Mouse (Mus musculus) cerebral cortex, adult 2 months (tissue): ENCODE results near the gene Dtnb.

Experiments used
- WGBS: fragments of 180-500 bp; shearing (Covaris S2); methylation state at CpG from one replicate; pipeline ENCODE4 v1.1.7; 2018; 5-methylcytosine and 5-hydroxymethylcytosine counted together

The Dtnb gene

GRCm38 (mm10) chr12:3776015-3776414 lies 203.8 kb downstream of the Dtnb start:
- 96% methylated on average over 2 of the region's 2 CpGs for WGBS

GRCm38 (mm10) chr12:3777682-3778081 lies 205.5 kb downstream of the Dtnb start:
- 90% methylated on average over 5 of the region's 5 CpGs for WGBS

- 79% methylated on average over 6 of the region's 6 CpGs for WGBS
These were observed 206.1 kb downstream of the Dtnb start for GRCm38 (mm10) chr12:3778286-3778685.

DNA sequence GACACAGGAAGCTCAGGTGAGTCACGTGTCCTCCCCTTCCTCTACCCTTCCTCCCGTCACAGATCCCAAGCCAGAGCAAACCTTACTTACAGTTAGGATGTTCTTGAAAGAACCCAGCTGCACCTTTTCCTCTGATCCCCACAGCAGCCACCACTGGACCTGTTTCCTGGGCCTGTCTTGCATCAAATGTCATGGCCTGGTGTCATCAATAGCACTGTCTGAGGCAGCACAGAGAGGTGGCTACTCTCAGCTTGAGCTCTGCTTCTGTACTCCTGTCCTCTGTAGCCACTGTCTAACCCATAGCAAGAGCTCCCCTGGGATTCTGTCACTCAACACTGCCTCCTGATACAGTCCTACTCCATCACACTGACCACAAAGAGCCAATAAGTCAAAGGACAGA lies 207.5 kb downstream of the Dtnb start:
- 82% methylated on average over 2 of the region's 2 CpGs for WGBS

DNA sequence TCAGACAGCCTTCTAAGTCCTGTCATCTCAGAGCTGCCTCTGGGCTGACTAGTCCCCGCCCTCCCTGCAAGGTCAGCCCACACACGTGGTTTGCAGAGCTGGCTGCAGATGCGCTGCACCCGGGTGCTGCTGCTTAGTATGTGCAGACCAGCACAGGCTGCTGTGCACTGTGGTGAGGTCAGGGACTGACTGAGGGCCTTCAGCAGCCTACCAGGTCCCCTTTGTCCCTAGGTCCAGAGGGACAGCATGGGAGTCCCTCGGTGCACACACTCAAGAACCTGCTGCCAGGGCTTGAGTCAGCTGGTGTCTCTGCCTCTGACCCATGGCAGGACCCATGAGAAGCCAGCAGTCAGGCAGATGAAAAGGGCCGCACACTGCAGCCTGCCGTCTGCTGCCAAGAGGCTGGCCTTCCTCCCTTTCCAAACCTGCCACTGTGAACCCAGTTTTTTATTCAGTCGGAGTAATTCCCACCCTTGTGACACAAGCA lies 208.3 kb downstream of the Dtnb start:
- WGBS, result 25% methylated on average over 8 of the region's 8 CpGs

GRCm38 (mm10) chr12:3780931-3781471 lies 208.8 kb downstream of the Dtnb start:
- WGBS, result 28% methylated on average over 7 of the region's 7 CpGs

GRCm38 (mm10) chr12:3781482-3781881 lies 209.3 kb downstream of the Dtnb start:
- whole genome bisulfite sequencing, result 22% methylated on average over 8 of the region's 8 CpGs

DNA sequence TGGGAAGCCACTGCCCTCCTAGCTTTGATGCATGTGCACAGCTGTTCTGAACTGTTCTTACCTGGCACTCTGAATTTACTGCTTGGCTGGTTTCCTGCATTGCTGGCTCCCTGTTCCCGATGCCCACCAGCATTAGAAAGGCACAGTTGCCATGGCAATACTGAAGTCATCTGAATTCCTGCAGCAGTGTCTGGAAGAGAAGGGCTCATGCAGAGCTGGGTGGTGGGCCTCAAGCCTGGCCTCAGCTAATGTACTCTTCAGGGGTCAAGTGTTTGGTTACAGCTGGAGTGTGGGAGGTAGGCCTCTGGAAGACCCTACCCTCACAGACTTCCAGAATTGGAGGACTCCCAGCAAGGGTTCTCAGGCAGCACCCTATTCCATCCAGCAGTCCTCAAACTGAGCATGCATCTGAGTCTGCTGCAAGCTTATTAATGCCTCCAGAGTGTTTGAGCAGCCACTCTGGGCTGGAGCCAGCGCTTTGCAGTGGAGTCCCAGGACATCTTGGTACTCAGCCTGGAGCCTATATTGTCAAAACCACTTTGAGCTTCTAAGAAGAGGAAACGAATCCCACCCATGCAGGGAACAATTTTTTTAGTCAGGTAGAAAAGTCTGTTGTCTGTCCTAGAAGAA lies 211.1 kb downstream of the Dtnb start:
- 41% methylated on average over 3 of the region's 3 CpGs for WGBS

- WGBS, result 75% methylated on average over 2 of the region's 2 CpGs
These were observed 212.1 kb downstream of the Dtnb start for GRCm38 (mm10) chr12:3784258-3784657.

DNA sequence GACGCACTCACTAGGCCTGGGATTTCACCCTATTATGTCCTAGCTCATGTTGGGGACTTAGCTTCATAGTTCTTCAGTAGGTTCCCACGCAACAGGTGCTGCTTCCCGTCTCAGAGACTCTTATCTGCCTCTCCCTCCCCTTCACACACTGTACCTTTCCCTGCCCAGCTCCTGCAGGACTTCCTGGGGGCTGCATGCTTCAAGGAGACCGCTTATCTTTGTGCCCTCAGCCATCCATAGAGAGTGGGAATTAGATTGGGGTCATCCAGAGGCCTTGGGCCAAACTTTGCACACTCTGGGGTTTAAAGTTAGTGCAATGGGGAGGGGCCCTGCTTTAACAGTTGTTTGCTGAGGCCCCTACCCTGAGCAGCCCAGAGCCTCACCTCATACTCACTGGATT lies 212.5 kb downstream of the Dtnb start:
- 85% methylated on average over 4 of the region's 4 CpGs for WGBS

DNA sequence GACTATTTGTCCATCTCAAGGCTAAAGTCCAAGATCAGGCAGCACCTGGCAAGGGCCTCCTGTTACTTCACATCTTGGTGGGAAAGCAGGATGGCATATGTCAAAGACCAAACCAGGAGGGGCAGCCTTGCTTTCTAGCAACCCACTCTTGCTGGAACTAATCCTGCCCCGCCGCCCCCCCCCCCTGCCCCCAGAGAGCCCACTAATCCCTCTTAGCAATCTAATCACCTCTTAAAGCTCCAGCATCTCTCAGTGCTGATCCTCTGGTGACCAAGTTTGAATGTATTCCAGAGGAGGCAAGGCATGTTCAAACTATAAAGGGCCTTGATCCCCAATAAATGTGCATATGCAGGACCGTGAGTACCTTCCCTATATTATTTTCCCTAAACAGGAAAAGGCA lies 214.9 kb downstream of the Dtnb start:
- WGBS, result 52% methylated on average over 3 of the region's 3 CpGs

GRCm38 (mm10) chr12:3787541-3787940 lies 215.4 kb downstream of the Dtnb start:
- 65% methylated on average over 1 of the region's 1 CpGs for WGBS

DNA sequence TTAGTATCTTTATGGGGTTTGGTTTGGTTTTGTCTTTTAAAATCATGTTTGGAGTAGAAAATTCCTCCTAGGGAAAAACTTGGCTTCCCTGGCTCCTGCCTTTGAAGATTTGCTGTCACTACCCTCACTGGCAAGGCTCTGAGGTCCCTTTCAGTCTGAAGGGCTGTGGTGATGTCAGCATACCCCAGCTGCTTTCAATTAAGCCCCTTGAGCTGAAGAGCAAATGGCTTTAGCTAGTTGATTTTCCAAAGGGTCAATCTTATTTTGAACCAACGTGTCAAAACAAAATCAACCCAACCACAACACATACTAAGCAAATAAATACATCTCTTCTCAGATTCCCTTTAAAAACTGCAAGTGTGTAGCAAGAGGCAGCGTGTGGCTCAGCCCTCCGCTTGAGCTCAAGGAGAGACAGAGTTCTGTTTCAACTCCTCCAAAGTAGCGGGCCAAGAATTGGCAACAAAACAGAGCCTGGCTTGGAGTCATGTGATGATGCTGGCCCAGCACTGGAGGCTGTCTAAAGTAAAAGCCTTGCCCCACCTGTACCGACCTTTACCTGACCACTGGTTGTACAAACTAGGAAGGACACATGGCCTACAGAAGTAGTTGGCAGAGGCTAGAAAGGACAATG lies 216.4 kb downstream of the Dtnb start:
- 28% methylated on average over 5 of the region's 5 CpGs for WGBS

GRCm38 (mm10) chr12:3789626-3790185 lies 217.5 kb downstream of the Dtnb start:
- WGBS, result 72% methylated on average over 5 of the region's 5 CpGs

DNA sequence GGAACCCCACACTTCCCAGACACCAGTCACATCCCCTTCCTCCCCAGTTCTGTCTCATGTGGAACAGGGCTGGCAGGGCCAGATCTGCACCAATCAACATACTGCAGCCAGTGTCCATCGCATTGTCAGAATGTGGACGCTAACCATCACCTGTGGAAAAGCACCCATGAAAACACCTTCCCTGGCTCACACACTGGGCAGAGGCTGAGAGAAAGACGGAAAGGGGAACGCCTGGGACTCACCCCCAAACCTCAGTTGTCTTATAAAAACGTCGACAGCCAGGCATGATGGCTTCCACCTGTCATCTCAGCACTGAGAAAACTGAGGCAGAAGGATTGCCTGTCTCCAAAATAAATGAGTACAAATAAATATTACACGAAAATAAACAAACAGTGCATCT lies 219.1 kb downstream of the Dtnb start:
- 47% methylated on average over 7 of the region's 7 CpGs for WGBS

GRCm38 (mm10) chr12:3791732-3792131 lies 219.6 kb downstream of the Dtnb start:
- WGBS, result under 1% methylated on average over 22 of the region's 22 CpGs

DNA sequence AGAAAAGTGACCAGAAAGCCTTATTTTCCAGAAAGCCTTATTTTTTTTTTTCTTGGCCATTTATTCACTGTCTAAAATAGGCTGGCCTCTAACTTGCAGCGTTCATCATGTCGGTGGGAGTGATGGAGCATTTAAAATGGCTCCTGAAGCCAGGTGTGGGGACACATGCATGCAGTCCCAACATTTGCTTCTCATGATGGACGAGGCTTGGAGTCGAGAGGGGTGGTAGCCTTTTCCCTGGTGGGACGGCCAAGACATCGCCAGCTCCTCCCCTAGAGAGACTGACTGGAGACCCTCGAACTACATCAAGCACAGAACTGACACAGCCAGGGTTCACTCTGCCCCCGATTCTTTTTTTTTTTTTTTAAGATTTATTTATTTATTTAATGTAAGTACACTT lies 220.1 kb downstream of the Dtnb start:
- 23% methylated on average over 8 of the region's 8 CpGs for WGBS

- 39% methylated on average over 4 of the region's 4 CpGs for WGBS
These were observed 223.4 kb downstream of the Dtnb start for GRCm38 (mm10) chr12:3795569-3795968.

DNA sequence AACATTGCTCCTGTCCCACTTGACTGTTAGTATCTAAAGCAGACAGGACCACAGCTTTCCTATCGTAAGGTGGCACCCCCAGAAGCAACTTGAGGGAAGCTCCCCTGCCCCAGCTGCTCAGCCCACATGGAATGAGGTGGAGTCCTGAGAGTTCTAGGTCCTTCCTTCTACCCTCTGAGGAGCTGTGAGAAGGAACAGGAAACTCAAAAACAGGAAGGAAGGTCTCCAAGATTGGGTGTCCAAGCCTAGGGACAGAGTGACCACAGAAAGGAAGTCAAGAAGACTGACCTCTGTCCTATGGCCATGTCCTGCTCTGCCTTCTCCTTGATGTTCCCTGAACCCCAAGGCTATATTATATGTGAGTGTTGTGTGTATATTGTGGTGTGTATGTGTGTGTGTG lies 227.4 kb downstream of the Dtnb start:
- 96% methylated on average over 1 of the region's 1 CpGs for WGBS

DNA sequence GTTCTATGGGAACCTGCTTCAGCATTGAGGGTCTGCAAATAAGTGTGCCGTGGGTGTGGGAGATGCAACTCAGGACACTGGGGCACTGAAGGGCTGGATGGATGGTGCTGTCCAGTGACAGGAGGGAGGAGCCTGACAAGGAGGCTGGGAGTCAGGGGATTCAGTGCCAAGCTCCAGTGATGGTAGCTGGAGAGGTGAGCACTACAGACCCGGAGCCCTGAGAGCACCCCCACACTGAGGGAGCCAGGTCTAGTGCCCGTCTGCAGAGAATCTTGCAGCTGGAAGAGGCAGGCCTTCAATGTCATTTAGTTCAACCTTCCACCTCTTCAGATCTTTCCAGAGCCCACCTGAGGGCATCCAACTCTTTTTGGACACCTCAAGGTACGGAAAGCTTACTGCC lies 233.7 kb downstream of the Dtnb start, which contains the start of gene Dnmt3a:
Gene Dnmt3a, plus strand, starts transcription at position 156 of the 400 bp plus-strand sequence.
- WGBS, result 18% methylated on average over 4 of the region's 4 CpGs

DNA sequence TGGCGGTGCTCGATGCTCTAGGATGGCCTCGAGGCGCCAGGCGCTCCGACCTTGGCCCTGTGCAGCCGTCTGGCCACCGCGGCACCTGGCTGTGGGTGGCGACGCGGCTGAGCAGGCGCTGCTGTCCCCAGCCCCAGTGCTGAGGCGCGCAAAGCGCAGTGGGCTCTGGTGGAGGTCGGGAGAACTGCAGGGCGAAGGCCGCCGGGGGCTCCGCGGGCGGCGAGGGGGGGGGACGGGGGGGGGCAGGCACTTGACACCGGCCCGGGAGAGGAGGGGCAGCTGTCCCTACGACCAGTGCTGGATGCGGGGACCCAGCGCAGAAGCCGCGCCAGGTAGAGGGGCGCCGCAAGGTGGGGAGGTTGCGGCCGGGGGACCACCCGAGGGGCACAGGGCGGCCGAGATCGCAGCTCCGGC lies 234.1 kb downstream of the Dtnb start:
- WGBS, result 2% methylated on average over 36 of the region's 41 CpGs

GRCm38 (mm10) chr12:3806703-3807547 lies 234.7 kb downstream of the Dtnb start:
- WGBS, result 2% methylated on average over 110 of the region's 141 CpGs
